Mouse (Mus musculus) erythroblast, embryonic 14.5 days (primary cell): Measurements from ENCODE around the gene Gsg1l2.

Experiments
- GATA1 ChIP-seq: IDR thresholded peaks from 2 replicates; pipeline ENCODE4 v1.6.1; 2012; ENCODE audit warnings: low read length, inconsistent platforms, mixed read lengths
- TAL1 ChIP-seq: IDR thresholded peaks from 3 replicates; pipeline ENCODE4 v1.6.1; 2012; ENCODE audit warnings: low read length, inconsistent platforms, mixed read lengths

DNA sequence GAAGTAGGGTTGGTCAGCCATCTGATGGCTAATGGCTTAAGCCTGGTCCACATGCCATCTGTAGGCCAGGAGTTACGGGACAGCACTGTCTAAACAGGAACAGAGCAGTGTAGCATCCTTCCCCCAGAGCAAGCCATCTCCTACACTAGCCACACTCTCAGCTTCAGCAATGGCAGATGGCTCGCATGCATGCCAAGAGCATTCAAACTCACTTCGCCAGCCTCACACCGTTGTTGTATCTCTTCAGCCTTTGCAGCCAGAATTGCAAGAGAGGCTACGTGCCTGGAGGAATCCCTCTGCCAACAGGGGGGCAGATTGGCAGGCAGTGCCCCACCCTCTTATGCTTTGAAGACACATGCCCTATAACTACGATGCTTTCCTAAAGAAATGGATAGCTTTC is 47.2 kb downstream of the Gsg1l2 start:
- TF ChIP-seq GATA1 (no peak), TAL1 (no peak)
